Mouse (Mus musculus): ENCODE results near the gene Nckap5. TPM values are rescaled to one million over a fixed set of nuclear protein-coding genes. Genes with fewer than 3 reads are reported as not detected.
"Not testable (repeated sequence)": the region's sequence is repeated elsewhere in the genome, so short reads cannot be mapped to it uniquely, and the experiment has no call there.

Nckap5 gene
- polyA plus RNA-seq, 1 experiment from 2014 or later: 4.8 TPM

GRCm38 (mm10) chr1:126076312-126076711, 754.3 kb downstream of the Nckap5 start:
- H3K9me3 ChIP-seq (ENCODE audit: control insufficient read depth, low read depth, low read length): no peaks in the 10 kb centered on the region
- ATAC-seq (ENCODE audit: insufficient number of reproducible peaks, insufficient read depth, low FRiP score, low read depth): no peak
- no peaks in the 10 kb centered on the region for H3K27me3 ChIP-seq (ENCODE audit: control insufficient read depth, insufficient read depth, low read length)
- H3K27ac ChIP-seq (ENCODE audit: low read length): no peak overlapping the region
- 75% methylated on average over 4 of the region's 4 CpGs for WGBS
- H3K36me3 ChIP-seq (ENCODE audit: control insufficient read depth, insufficient read depth, low read length): no peaks in the 10 kb centered on the region
- no peak overlapping the region for H3K4me3 ChIP-seq (ENCODE audit: low read depth, low read length)
- no peaks in the 10 kb centered on the region for H3K4me1 ChIP-seq (ENCODE audit: control insufficient read depth, insufficient read depth, low read length)
- no peak overlapping the region for H3K4me2 ChIP-seq (replicated peaks; ENCODE audit: low read depth, low read length)
- no peak overlapping the region for H3K9ac ChIP-seq (replicated peaks; ENCODE audit: low read depth, low read length)

GRCm38 (mm10) chr1:126070861-126071260, 759.7 kb downstream of the Nckap5 start:
- H3K4me2 ChIP-seq (replicated peaks; ENCODE audit: low read depth, low read length): no peak overlapping the region
- no peak for ATAC-seq (ENCODE audit: insufficient number of reproducible peaks, insufficient read depth, low FRiP score, low read depth)
- 83% methylated on average over 2 of the region's 2 CpGs for WGBS

GRCm38 (mm10) chr1:126051491-126051890, 779.1 kb downstream of the Nckap5 start:
- Histone ChIP-seq H3K9ac (replicated peaks; ENCODE audit: low read depth, low read length) (no peak overlapping the region), H3K27ac (ENCODE audit: low read length) (no peak overlapping the region), H3K27me3 (ENCODE audit: control insufficient read depth, insufficient read depth, low read length) (no peaks in the 10 kb centered on the region), H3K9me3 (ENCODE audit: control insufficient read depth, low read depth, low read length) (no peaks in the 10 kb centered on the region), H3K4me1 (ENCODE audit: control insufficient read depth, insufficient read depth, low read length) (no peaks in the 10 kb centered on the region), H3K4me2 (replicated peaks; ENCODE audit: low read depth, low read length) (no peak overlapping the region), H3K36me3 (ENCODE audit: control insufficient read depth, insufficient read depth, low read length) (no peaks in the 10 kb centered on the region), H3K4me3 (ENCODE audit: low read depth, low read length) (no peak overlapping the region)
- WGBS: 65% methylated on average over 3 of the region's 3 CpGs
- no peak for ATAC-seq (ENCODE audit: insufficient number of reproducible peaks, insufficient read depth, low FRiP score, low read depth)

More at GRCm38 (mm10) chr1:126070861-126071260, 759.7 kb downstream of the Nckap5 start:
- Histone ChIP-seq H3K9me3 (ENCODE audit: control insufficient read depth, low read depth, low read length) (no peaks in the 10 kb centered on the region), H3K27me3 (ENCODE audit: control insufficient read depth, insufficient read depth, low read length) (no peaks in the 10 kb centered on the region), H3K9ac (replicated peaks; ENCODE audit: low read depth, low read length) (no peak overlapping the region), H3K36me3 (ENCODE audit: control insufficient read depth, insufficient read depth, low read length) (no peaks in the 10 kb centered on the region), H3K27ac (ENCODE audit: low read length) (no peak overlapping the region), H3K4me3 (ENCODE audit: low read depth, low read length) (no peak overlapping the region), H3K4me1 (ENCODE audit: control insufficient read depth, insufficient read depth, low read length) (no peaks in the 10 kb centered on the region)

- ATAC-seq (ENCODE audit: insufficient number of reproducible peaks, insufficient read depth, low FRiP score, low read depth): no peak
- Histone ChIP-seq H3K27me3 (ENCODE audit: control insufficient read depth, insufficient read depth, low read length) (no peaks in the 10 kb centered on the region), H3K9ac (replicated peaks; ENCODE audit: low read depth, low read length) (no peak overlapping the region), H3K4me1 (ENCODE audit: control insufficient read depth, insufficient read depth, low read length) (no peaks in the 10 kb centered on the region), H3K27ac (ENCODE audit: low read length) (no peak overlapping the region), H3K4me3 (ENCODE audit: low read depth, low read length) (no peak overlapping the region), H3K9me3 (ENCODE audit: control insufficient read depth, low read depth, low read length) (no peaks in the 10 kb centered on the region), H3K36me3 (ENCODE audit: control insufficient read depth, insufficient read depth, low read length) (no peaks in the 10 kb centered on the region), H3K4me2 (replicated peaks; ENCODE audit: low read depth, low read length) (no peak overlapping the region)
- WGBS: 83% methylated on average over 5 of the region's 5 CpGs
Measured at GRCm38 (mm10) chr1:126042886-126043285, 787.7 kb downstream of the Nckap5 start.

GRCm38 (mm10) chr1:126027536-126027935, 803.1 kb downstream of the Nckap5 start:
- 83% methylated on average over 8 of the region's 8 CpGs for WGBS
- no peaks in the 10 kb centered on the region for H3K4me1 ChIP-seq (ENCODE audit: control insufficient read depth, insufficient read depth, low read length)
- no peaks in the 10 kb centered on the region for H3K36me3 ChIP-seq (ENCODE audit: control insufficient read depth, insufficient read depth, low read length)
- H3K9me3 ChIP-seq (ENCODE audit: control insufficient read depth, low read depth, low read length): no peaks in the 10 kb centered on the region
- no peak overlapping the region for H3K27ac ChIP-seq (ENCODE audit: low read length)
- no peak overlapping the region for H3K4me2 ChIP-seq (replicated peaks; ENCODE audit: low read depth, low read length)
- H3K27me3 ChIP-seq (ENCODE audit: control insufficient read depth, insufficient read depth, low read length): no peaks in the 10 kb centered on the region
- H3K9ac ChIP-seq (replicated peaks; ENCODE audit: low read depth, low read length): no peak overlapping the region
- H3K4me3 ChIP-seq (ENCODE audit: low read depth, low read length): no peak overlapping the region
- no peak for ATAC-seq (ENCODE audit: insufficient number of reproducible peaks, insufficient read depth, low FRiP score, low read depth)

- 53% methylated on average over 6 of the region's 6 CpGs for WGBS
- no peak overlapping the region for H3K4me3 ChIP-seq (ENCODE audit: low read depth, low read length)
- no peak for ATAC-seq (ENCODE audit: insufficient number of reproducible peaks, insufficient read depth, low FRiP score, low read depth)
- H3K9me3 ChIP-seq (ENCODE audit: control insufficient read depth, low read depth, low read length): no peaks in the 10 kb centered on the region
- H3K4me1 ChIP-seq (ENCODE audit: control insufficient read depth, insufficient read depth, low read length): no peaks in the 10 kb centered on the region
- H3K9ac ChIP-seq (replicated peaks; ENCODE audit: low read depth, low read length): no peak overlapping the region
- no peaks in the 10 kb centered on the region for H3K36me3 ChIP-seq (ENCODE audit: control insufficient read depth, insufficient read depth, low read length)
- H3K27me3 ChIP-seq (ENCODE audit: control insufficient read depth, insufficient read depth, low read length): no peaks in the 10 kb centered on the region
- H3K27ac ChIP-seq (ENCODE audit: low read length): no peak overlapping the region
- no peak overlapping the region for H3K4me2 ChIP-seq (replicated peaks; ENCODE audit: low read depth, low read length)
Measured at GRCm38 (mm10) chr1:126024518-126024917, 806.1 kb downstream of the Nckap5 start.

- Histone ChIP-seq H3K9ac (replicated peaks; ENCODE audit: low read depth, low read length) (no peak overlapping the region), H3K4me1 (ENCODE audit: control insufficient read depth, insufficient read depth, low read length) (no peaks in the 10 kb centered on the region), H3K27me3 (ENCODE audit: control insufficient read depth, insufficient read depth, low read length) (no peaks in the 10 kb centered on the region), H3K4me2 (replicated peaks; ENCODE audit: low read depth, low read length) (no peak overlapping the region), H3K9me3 (ENCODE audit: control insufficient read depth, low read depth, low read length) (no peaks in the 10 kb centered on the region), H3K27ac (ENCODE audit: low read length) (no peak overlapping the region), H3K36me3 (ENCODE audit: control insufficient read depth, insufficient read depth, low read length) (no peaks in the 10 kb centered on the region), H3K4me3 (ENCODE audit: low read depth, low read length) (no peak overlapping the region)
- 32% methylated on average over 10 of the region's 10 CpGs for WGBS
- ATAC-seq (ENCODE audit: insufficient number of reproducible peaks, insufficient read depth, low FRiP score, low read depth): no peak
Measured at GRCm38 (mm10) chr1:126022959-126023358, 807.6 kb downstream of the Nckap5 start.

GRCm38 (mm10) chr1:126018654-126019053, 811.9 kb downstream of the Nckap5 start:
- H3K27me3 ChIP-seq (ENCODE audit: control insufficient read depth, insufficient read depth, low read length); H3K27ac ChIP-seq (ENCODE audit: low read length); H3K4me2 ChIP-seq (replicated peaks; ENCODE audit: low read depth, low read length); H3K4me1 ChIP-seq (ENCODE audit: control insufficient read depth, insufficient read depth, low read length); ATAC-seq (ENCODE audit: insufficient number of reproducible peaks, insufficient read depth, low FRiP score, low read depth); H3K9ac ChIP-seq (replicated peaks; ENCODE audit: low read depth, low read length); H3K4me3 ChIP-seq (ENCODE audit: low read depth, low read length); H3K36me3 ChIP-seq (ENCODE audit: control insufficient read depth, insufficient read depth, low read length); H3K9me3 ChIP-seq (ENCODE audit: control insufficient read depth, low read depth, low read length): not testable (repeated sequence)
- 56% methylated on average over 6 of the region's 6 CpGs for WGBS

- no peak overlapping the region for H3K27ac ChIP-seq (ENCODE audit: low read length)
- H3K36me3 ChIP-seq (ENCODE audit: control insufficient read depth, insufficient read depth, low read length): no peaks in the 10 kb centered on the region
- no peak overlapping the region for H3K4me2 ChIP-seq (replicated peaks; ENCODE audit: low read depth, low read length)
- no peak overlapping the region for H3K4me3 ChIP-seq (ENCODE audit: low read depth, low read length)
- no peaks in the 10 kb centered on the region for H3K27me3 ChIP-seq (ENCODE audit: control insufficient read depth, insufficient read depth, low read length)
- no peak for ATAC-seq (ENCODE audit: insufficient number of reproducible peaks, insufficient read depth, low FRiP score, low read depth)
- H3K4me1 ChIP-seq (ENCODE audit: control insufficient read depth, insufficient read depth, low read length): no peaks in the 10 kb centered on the region
- no peaks in the 10 kb centered on the region for H3K9me3 ChIP-seq (ENCODE audit: control insufficient read depth, low read depth, low read length)
- WGBS: 86% methylated on average over 5 of the region's 5 CpGs
- H3K9ac ChIP-seq (replicated peaks; ENCODE audit: low read depth, low read length): no peak overlapping the region
Measured at GRCm38 (mm10) chr1:126011661-126012091, 818.9 kb downstream of the Nckap5 start.
